Mouse (Mus musculus): ENCODE results near the gene Gif. TPM values are rescaled to one million over a fixed set of nuclear protein-coding genes. Genes with fewer than 3 reads are reported as not detected.
A peak's percentile ranks its signal among the peaks of the same experiment; 100 is the strongest.

Gene Gif
- not detected for total RNA-seq (2021)
- long read RNA-seq, experiment 1: 0 reads
- long read RNA-seq, experiment 2: 0 reads

GRCm38 (mm10) chr19:11747298-11747697 lies at the start of gene Gif:
Gene Gif (plus strand): TSS chr19:11747554.
- DNase-seq: no peak
- intact Hi-C loops (cut with DNase I): no loop called here

GRCm38 (mm10) chr19:11698342-11698741 lies 49.0 kb upstream of the Gif start:
- intact Hi-C loops (cut with DNase I): no loop called here
- no peak for DNase-seq

- intact Hi-C loops (cut with DNase I): no loop called here
- DNase-seq: no peak
Measured at GRCm38 (mm10) chr19:11712451-11712850, 34.9 kb upstream of the Gif start.

DNA sequence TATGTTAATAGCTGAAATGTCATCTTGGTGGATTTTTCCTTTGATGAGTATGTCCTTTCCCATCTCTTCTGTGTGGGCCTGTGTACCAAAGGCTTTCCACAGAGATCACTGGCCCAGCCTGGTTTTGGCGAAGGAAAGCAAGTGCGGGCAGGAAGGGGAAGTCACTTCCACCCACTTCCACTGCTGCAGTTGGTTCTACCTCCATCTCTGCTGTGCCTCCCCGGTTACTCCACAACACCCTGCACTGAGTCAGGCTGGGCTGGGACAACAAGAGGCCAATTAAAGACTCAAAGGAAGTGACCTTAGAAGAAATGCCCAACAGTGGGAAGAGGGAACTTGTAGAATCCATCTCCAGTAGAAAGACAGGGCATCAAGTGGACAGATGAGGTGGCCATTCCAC lies 27.3 kb upstream of the Gif start:
- no peak for DNase-seq
- intact Hi-C loops (cut with DNase I): no loop called here

GRCm38 (mm10) chr19:11723870-11724269 lies 23.5 kb upstream of the Gif start:
- intact Hi-C loops (cut with DNase I): no loop called here
- DNase-seq: no peak

DNA sequence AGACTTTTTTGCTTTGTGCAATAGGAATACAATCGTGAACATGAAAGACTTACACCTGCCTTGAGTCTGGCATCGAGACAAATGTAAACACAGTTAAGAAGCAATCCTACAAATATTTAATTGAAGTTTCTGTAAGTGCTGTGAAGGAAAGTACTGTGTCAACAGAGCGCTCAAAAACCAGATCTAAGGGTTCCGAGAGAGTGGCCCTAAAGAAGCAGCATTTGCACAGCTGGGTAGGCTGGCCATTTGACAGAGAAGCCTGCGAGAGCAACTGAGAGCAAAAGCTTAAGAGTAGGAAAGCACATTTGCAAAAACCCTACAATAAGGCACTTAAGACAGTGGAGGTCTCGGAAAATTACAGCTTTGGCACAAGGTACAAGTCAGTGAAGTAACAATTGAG lies 23.1 kb upstream of the Gif start:
- intact Hi-C loops (cut with DNase I): no loop called here
- no peak for DNase-seq

DNA sequence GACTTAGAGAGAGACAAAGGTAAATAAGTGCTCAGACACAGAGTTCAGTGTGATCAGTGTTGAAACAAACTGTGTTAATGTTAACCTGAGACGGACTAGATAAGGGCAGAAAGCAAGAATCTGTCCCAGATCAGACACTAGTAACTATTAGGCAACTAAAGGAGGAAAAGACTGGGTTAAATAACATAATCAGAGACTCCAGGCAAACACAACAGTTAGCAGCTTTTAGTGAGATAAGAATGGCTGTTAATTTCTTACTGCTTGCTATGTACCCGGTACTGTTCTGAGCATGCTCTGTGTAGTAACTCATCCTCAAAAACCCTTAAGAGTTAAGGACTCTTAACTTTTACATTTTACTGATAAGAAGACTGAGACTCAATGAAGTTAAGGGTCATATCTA lies 21.4 kb upstream of the Gif start:
- intact Hi-C loops (cut with DNase I): no loop called here
- DNase-seq: no peak

DNA sequence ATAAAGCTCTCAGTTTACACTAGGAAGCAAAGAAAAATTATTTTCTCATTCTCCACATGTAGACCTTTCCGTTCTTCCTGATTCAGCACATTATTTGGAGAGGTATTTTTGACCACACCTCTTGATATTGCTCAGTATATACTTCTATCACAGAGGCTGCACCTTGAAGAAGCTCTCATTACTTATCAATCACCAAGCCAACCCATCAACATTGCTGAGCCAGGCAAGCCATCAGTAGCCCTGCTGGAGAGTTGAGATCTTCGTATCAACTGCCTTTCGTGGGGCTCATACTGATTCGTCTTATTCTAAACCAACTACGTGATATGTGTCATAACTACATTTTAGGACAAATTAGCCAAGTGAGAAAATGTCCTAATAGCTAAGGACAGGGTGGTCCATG lies 20.1 kb upstream of the Gif start:
- no peak for DNase-seq
- intact Hi-C loops (cut with DNase I): no loop called here

DNA sequence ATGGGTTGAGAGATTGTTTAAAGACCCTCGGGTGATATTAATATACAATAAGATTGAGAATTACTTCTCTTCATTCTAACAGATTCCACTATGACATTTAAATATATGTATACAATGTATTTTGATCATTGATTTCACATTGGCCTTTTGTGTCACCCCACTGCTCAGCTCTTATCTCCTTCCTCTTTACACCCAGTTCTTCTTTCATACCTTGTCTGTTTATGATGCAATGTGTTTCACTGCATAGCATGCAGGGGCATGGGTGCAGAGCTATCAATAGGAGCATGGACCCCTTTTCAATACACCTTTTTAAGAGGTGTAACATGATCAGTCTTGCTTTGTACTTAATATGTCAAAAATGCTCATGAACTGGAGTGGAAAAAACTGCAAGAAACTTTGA lies 17.1 kb upstream of the Gif start:
- no peak for DNase-seq
- intact Hi-C loops (cut with DNase I): no loop called here

DNA sequence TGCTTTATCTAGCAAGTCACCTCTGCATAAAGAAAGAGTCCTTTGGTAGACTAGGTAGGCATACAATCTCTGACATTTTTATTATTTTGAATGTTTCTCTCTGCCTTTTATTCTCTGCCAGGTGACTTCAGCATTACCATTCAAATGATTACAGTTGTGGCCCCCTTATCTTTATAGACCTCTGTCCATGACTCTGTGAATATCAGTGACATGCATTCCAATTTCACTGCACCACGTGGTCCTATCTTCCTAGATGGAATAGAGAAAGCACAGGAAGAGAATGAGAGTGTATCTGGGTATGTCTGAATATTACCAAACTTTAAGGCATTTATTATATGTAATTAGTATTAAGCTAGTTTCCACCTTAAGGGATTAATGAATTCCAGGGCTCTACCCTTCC lies 10.9 kb upstream of the Gif start:
- intact Hi-C loops (cut with DNase I): no loop called here
- no peak for DNase-seq

DNA sequence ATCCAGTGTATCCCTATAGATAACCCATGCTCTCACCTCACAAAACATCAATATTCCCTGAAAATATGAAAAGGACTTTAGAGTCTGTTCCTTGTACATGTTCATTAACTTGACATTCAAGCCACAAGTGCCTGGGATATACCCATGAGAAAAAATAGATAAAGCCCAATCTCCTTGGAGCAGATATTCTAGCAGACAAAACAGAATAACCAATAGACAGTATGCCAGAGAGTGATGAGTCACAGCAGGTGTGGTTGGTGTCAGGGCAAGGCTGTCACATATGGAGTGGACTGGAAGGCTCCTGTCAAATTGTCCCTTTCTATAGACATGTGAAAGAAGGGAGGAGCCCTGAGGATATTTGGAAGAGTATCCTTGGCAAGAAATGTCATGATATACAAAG lies 1.7 kb upstream of the Gif start:
- DNase-seq: no peak
- intact Hi-C loops (cut with DNase I): no loop called here

DNA sequence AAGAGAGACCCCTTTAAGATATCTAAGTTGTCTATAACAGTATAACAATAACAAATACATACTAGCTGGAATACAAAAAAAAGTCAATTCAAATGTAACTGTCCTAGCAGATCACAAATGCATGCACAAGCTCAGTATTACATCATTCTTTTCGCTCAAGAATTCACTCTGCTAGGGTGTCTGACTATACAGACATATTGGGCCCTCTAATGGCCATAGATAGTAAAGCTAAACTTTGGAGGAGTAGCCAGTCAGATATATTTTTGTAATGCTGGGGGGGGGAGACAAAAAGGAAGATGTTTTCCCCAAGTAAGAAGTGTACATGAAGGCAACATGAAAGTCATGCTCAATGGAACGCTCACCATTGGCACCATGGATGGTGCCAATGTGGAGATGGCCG lies 17.7 kb downstream of the Gif start:
- no peak for DNase-seq
- intact Hi-C loops (cut with DNase I): no loop called here

GRCm38 (mm10) chr19:11766413-11766812 lies 19.1 kb downstream of the Gif start:
- no peak for DNase-seq
- intact Hi-C loops (cut with DNase I): loop anchor here (2.0 kb wide), 1 partner anchor 156 kb away; no protein-coding TSS in a partner anchor

- intact Hi-C loops (cut with DNase I): no loop called here
- peak in 1 of 2 experiments; percentile 19 for DNase-seq
Measured at GRCm38 (mm10) chr19:11768163-11768562, 20.8 kb downstream of the Gif start.

GRCm38 (mm10) chr19:11769257-11769920 lies 22.0 kb downstream of the Gif start:
- intact Hi-C loops (cut with DNase I): no loop called here
- DNase-seq: no peak

DNA sequence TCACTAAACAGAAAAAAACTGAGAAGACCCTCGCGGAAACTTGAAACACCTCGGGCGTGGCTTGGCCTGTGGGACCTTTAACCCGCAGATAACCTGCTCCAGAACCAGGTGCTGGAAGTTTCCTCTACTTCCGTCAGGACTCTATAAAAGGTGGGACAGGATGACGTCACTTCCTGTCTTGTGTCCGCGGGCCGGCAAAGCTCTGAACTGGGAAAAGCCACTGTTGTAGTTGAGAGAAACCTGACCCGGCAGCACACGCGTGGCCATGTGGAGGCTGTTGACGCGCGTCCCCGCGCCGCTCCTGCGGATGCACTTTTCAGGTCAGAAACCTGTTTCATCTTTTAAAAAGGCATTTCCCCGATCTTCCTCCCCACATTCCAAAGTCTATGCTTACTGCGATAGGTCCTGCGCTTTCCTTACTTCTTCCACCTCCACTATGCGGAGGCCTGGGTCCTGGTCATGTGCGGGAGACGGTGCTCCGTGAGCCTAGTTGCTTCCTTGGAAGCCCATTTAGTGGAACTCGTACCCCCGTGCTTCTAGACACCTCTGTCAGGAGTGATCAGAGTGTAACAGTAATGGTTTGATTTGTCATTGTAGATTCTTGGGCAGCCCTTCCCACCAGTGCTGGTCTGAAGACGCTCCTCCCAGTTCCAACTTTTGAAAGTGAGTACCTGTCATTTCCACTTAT lies 23.0 kb downstream of the Gif start, which contains the start of gene Mrpl16:
Gene Mrpl16, plus strand, starts transcription at position 187 of the 688 bp plus-strand sequence.
- intact Hi-C loops (cut with DNase I): no loop called here
- DNase-seq: peak; percentile 81 to 93

GRCm38 (mm10) chr19:11777191-11777865 lies 30.0 kb downstream of the Gif start:
- peak; percentile 71 to 80 for DNase-seq
- intact Hi-C loops (cut with DNase I): loop anchor here (1.0 to 5.0 kb wide), 2 partner anchors 43 to 140 kb away; no protein-coding TSS in a partner anchor

GRCm38 (mm10) chr19:11785409-11786154 lies 38.2 kb downstream of the Gif start:
- intact Hi-C loops (cut with DNase I): no loop called here
- DNase-seq: no peak

- intact Hi-C loops (cut with DNase I): no loop called here
- DNase-seq: no peak
Measured at GRCm38 (mm10) chr19:11787826-11788225, 40.5 kb downstream of the Gif start.

- intact Hi-C loops (cut with DNase I): no loop called here
- no peak for DNase-seq
Measured at GRCm38 (mm10) chr19:11788876-11789275, 41.5 kb downstream of the Gif start.

DNA sequence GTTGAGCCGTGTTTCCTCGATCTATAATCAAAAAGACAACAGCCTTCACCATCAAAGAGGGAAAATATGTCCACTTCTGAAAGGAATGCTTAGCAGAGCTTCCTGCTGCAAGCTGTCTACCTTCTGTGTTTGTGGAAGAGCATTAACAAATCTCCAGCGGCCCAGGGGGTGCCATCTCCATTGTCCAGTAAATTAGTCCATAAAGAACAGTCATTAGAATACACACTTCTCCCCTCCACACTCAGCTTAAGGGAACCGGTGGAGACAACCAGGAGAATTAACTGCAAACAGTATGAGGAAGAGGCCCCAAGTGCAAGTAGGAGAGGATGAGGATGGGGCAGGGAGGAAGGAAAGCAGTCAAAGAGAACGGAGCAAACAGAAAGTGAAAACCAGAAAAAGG lies 44.5 kb downstream of the Gif start:
- intact Hi-C loops (cut with DNase I): no loop called here
- no peak for DNase-seq

All from heart, postnatal 14 days (tissue).